Mouse (Mus musculus): Measurements from ENCODE around the gene Spo11. TPM values are rescaled to one million over a fixed set of nuclear protein-coding genes. Genes with fewer than 3 reads are reported as not detected.

Spo11 gene
- total RNA-seq, 2 experiments from 2014 or later, result not detected

- peak; percentile 78 for ATAC-seq (replicated peaks; ENCODE audit: poor library complexity, severe bottlenecking)
Observed at GRCm38 (mm10) chr2:172999630-173000284, 22.3 kb downstream of the Spo11 start, which contains the start of gene Rae1. TSS of gene Rae1 (plus strand) at chr2:173000117.

DNA sequence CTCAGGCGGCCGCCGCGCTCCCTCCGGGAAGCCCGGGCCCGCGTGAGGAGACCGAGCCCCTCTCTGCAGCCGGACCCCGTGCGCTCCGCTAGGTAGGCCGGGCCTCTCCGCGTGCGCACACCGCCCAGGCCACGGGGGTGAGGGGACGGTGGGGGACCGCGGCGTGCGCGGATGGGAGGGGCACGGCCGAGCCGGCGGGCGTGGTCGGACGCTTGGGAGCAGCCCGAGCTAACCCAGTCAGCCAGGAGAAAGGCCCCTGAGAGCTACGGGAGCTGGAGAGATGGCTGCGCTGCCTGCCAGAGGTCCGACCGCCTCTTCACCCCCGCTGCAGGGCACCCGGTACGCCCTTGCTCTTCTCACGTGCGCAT is 22.8 kb downstream of the Spo11 start:
- peak; percentile 50 for ATAC-seq (replicated peaks; ENCODE audit: poor library complexity, severe bottlenecking)

- ATAC-seq (replicated peaks; ENCODE audit: poor library complexity, severe bottlenecking), result peak; percentile 33
Observed at GRCm38 (mm10) chr2:173000921-173001320, 23.4 kb downstream of the Spo11 start.

DNA sequence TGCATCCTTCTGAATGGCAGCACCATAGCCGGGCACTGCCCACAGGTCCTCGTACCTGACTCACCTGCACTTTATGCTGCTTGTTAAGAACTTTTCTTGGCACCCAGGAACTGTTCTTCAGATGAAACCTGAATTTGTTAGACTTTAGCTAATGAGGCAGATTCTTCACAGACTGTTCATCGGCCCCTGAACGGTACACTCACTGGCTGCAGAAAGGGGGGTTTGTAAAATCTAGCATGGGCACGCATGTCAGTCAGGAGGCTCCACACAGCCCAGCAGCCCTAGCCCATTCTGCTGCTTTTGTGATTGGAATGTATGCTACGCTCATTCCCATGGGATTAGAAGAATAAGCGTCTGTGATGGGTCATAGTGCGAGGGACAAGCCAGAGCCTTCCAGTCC is 26.2 kb downstream of the Spo11 start:
- no peak for ATAC-seq (replicated peaks; ENCODE audit: poor library complexity, severe bottlenecking)

DNA sequence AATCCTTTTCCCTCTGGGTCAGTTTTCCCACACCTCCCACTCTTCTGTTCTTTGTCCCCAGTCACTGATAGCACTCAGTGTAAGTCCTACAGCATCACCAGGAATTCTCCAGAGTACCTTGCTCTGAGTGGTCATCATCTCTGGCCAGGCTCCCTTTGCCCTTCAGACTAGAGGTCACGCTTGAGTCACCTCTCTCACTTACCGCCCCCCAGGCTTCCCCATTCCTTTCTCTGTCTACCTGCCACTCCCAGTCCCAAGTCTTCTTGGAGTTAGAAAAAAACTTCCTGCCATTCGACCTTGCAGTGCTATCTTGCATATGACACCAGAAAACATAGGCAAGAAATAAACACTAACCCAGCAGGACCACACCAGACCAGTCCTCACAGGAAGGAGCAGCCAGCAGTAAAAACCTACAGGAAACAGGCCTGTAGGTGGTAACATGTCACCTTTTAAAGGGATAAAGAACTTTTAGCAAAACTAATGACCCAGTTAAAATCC is 32.8 kb downstream of the Spo11 start:
- no peak for ATAC-seq (replicated peaks; ENCODE audit: poor library complexity, severe bottlenecking)

DNA sequence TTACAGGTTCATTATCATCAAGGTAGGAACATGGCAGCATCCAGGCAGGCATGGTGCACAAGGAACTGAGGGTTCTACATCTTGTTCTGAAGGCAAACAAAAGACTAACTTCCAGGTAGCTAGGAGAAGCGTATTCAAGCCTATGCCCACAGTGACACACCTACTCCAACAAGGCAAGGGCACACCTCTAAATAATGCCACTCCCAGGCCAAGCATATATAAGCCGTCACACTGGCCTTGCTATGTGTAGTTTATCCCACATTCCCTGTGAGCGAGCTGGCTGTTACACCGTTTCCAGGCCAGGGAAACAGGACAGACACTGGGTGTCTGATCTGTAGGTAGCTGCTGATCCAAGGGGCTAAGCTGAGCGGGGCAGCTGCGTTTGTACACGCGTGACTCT is 33.9 kb downstream of the Spo11 start:
- no peak for ATAC-seq (replicated peaks; ENCODE audit: poor library complexity, severe bottlenecking)

- no peak for ATAC-seq (replicated peaks; ENCODE audit: poor library complexity, severe bottlenecking)
Observed at GRCm38 (mm10) chr2:173014741-173015287, 37.3 kb downstream of the Spo11 start.

- ATAC-seq (replicated peaks; ENCODE audit: poor library complexity, severe bottlenecking), result peak; percentile 51
Observed at GRCm38 (mm10) chr2:173017940-173018339, 40.4 kb downstream of the Spo11 start.

- peak; percentile 21 for ATAC-seq (replicated peaks; ENCODE audit: poor library complexity, severe bottlenecking)
Observed at GRCm38 (mm10) chr2:173018618-173019017, 41.1 kb downstream of the Spo11 start.

- peak; percentile 15 for ATAC-seq (replicated peaks; ENCODE audit: poor library complexity, severe bottlenecking)
Observed at GRCm38 (mm10) chr2:173019322-173019721, 41.8 kb downstream of the Spo11 start.

- peak; percentile 47 for ATAC-seq (replicated peaks; ENCODE audit: poor library complexity, severe bottlenecking)
Observed at GRCm38 (mm10) chr2:173019790-173020189, 42.3 kb downstream of the Spo11 start.

DNA sequence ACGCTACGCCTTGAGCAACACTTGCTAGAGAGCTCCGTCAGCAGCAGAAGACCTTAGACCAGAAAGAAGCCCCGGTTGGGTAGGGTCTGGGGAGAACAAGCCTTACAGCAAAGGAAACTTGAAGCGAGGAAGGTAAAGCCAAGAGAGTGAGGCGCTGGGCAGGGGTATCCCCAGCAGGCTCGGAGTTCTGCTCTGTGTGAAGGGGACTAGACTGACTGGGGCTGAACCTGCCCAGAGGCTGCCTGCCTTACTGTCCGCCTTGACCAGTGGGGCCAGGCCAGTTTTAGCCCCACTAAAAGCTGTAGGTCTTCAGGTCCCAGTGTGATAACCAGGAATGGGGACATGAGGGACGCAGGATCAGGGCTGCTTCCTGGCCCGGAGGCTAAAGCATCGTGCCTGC is 42.9 kb downstream of the Spo11 start, which contains the start of gene Rbm38:
Gene Rbm38, plus strand, starts transcription at position 69 of the 400 bp plus-strand sequence.
- ATAC-seq (replicated peaks; ENCODE audit: poor library complexity, severe bottlenecking), result no peak

- ATAC-seq (replicated peaks; ENCODE audit: poor library complexity, severe bottlenecking), result peak; percentile 32
Observed at GRCm38 (mm10) chr2:173021633-173022055, 44.1 kb downstream of the Spo11 start.

- ATAC-seq (replicated peaks; ENCODE audit: poor library complexity, severe bottlenecking), result 0 out of 2 replicates have a peak, but pooled peaks have one; percentile 0
Observed at GRCm38 (mm10) chr2:173022056-173022681, 44.7 kb downstream of the Spo11 start.

DNA sequence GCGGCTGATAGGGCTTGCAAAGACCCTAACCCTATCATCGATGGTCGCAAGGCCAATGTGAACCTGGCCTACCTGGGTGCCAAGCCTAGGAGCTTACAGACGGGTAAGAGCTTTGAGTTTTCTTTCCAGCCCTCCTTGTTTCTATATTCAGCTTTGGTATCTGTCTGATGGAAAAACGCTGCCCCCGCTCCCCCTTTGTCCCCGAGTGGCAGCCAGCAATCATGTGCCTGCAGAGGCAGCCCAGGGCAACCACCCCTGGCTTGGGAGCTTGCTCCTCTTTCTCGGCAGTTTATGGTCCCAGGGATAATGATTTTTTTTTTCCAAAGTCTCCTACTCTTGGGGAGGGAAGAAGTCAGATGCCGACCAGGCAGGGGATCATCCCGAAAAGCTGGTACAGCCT is 45.3 kb downstream of the Spo11 start:
- no peak for ATAC-seq (replicated peaks; ENCODE audit: poor library complexity, severe bottlenecking)

DNA sequence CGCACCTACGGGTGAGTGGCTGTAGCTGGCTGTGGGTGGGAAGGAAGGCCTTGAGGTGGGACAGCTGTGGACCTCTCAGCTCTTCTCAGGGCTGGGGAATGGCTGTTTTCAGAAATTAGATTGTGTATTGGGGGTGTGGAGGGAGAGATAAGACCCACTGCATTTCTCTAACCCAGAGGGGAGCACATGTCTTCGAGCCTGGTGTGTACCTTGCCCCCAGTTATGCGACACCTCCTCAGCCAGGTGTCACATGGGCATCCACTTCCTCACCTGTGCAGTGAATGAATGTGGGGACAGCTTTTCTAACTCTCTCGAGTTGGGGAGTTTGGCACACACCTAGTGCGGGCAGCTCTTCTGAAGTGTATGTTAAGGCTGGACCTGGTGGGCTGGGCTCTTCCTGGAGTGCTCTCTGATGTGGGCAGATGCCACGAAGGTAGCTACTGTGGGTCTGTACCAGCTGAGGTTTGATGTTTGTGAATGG is 45.9 kb downstream of the Spo11 start:
- ATAC-seq (replicated peaks; ENCODE audit: poor library complexity, severe bottlenecking), result no peak

DNA sequence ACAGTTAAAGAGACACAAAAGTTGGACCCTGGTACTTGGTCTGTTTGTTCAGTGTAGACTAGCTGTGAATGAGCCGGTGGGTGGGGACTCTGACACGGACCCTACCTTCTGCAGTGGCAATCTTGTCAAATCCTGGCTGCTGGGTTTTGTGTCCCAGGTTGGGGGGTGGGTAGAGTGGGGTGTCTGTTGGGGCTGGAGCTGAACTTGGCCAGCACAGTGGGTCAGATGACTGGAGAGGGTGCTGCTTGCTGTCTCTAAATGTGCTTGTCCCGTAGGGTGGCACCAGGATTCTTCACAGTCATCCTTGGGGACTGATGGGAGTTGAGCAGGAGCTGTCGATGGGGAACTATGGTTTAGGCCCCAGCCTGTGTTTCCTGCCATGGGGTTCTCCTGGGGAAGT is 46.5 kb downstream of the Spo11 start:
- ATAC-seq (replicated peaks; ENCODE audit: poor library complexity, severe bottlenecking), result no peak

- ATAC-seq (replicated peaks; ENCODE audit: poor library complexity, severe bottlenecking), result no peak
Observed at GRCm38 (mm10) chr2:173024392-173024791, 46.9 kb downstream of the Spo11 start.

DNA sequence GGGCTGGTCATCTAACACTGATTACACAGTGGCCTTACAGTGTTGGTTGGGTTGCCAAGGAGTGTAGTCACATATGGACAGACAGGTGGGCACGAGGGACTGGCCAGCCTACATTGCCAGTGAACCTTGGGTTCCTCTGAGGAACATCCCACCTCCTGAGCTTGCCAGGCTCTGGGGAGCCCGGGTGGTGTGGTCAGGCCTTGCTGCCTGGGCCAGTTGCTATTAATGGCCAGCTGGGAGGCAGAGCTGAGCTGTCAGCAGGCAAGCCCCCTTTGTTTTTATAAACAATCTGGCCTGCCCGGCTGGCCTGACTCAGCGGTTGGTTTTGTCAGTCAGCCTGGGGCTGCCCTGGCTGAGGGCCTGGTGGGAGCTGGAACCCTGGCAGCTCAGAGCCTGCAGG is 47.4 kb downstream of the Spo11 start:
- no peak for ATAC-seq (replicated peaks; ENCODE audit: poor library complexity, severe bottlenecking)

DNA sequence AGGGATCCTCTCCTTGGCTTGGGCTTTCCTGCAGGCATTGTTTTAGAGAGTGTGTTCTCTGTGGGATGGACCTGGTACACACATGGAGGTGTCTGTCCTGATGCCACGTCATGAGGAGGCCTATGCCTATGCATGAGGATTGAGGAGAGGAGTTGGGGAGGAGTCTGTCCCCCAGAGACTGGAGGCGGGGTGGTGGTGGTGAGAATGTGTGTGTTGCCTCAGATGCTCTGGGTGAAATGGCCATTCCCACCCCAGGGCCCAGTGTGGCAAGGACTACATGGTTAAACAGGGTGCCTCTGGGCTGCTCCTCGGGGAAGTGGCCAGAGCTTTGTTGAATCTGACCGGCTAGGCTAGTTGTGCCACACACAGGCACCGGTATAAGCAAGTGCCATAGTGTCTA is 48.8 kb downstream of the Spo11 start:
- ATAC-seq (replicated peaks; ENCODE audit: poor library complexity, severe bottlenecking), result peak; percentile 16

DNA sequence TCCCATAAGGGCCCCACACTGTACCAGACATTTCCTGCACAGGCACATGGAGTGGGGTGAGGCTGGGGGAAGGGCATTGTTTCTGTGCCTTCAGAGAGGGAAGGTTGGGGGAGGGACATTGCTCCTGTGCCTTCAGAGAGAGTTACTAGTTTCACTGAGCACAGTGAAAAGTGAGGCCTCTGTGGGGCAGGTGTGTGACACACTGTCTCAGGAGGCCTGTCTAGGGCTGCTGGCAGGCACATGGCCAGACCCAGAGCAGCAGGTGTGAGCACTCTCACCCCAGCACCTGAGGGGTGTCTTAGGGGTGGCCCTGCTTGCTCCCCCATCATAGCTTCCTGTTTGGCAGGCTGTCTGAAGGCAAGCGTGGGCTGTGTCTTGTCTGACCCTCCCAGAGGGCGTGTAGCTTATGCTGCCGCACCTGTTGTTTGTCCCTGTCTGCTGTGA is 49.2 kb downstream of the Spo11 start:
- no peak for ATAC-seq (replicated peaks; ENCODE audit: poor library complexity, severe bottlenecking)
